Mouse (Mus musculus) heart, embryonic 13.5 days (tissue): ENCODE data around the gene Arcn1. TPM values are rescaled to one million over a fixed set of nuclear protein-coding genes. Genes with fewer than 3 reads are reported as not detected.

Experiments used
- ATAC-seq: fragments of 200-750 bp; cut with Nextera tagmentation; 2 replicates; pipeline ENCODE4 v1.8.0; 2017; ENCODE audit warnings: moderate TSS enrichment; ENCODE audit not compliant: insufficient number of reproducible peaks, low FRiP score, low TSS enrichment; ENCODE audit errors: extremely low read depth
- H3K27ac ChIP-seq: fragments of 300-500 bp; sonication (generic); replicated peaks from 2 replicates; pipeline ENCODE4 v1.5.1; 2015; ENCODE audit warnings: moderate library complexity, mild to moderate bottlenecking, inconsistent platforms
- H3K27me3 ChIP-seq: fragments of 300-500 bp; sonication (generic); replicated peaks from 2 replicates; pipeline ENCODE4 v1.6.1; 2015; ENCODE audit warnings: mild to moderate bottlenecking, inconsistent platforms
- H3K36me3 ChIP-seq: fragments of 300-500 bp; sonication (generic); 2 replicates; pipeline ENCODE4 v1.6.1; 2015; ENCODE audit warnings: mild to moderate bottlenecking, inconsistent platforms
- H3K4me1 ChIP-seq: fragments of 300-500 bp; sonication (generic); 2 replicates; pipeline ENCODE4 v1.6.1; 2015; ENCODE audit warnings: inconsistent platforms
- H3K4me2 ChIP-seq: fragments of 300-500 bp; sonication (generic); 2 replicates; pipeline ENCODE4 v1.6.1; 2015; ENCODE audit warnings: inconsistent platforms, mild to moderate bottlenecking, moderate library complexity
- H3K4me3 ChIP-seq: fragments of 300-500 bp; sonication (generic); 2 replicates; pipeline ENCODE4 v1.5.1; 2015; ENCODE audit warnings: moderate library complexity, mild to moderate bottlenecking, inconsistent platforms
- H3K9ac ChIP-seq: fragments of 300-500 bp; sonication (generic); 2 replicates; pipeline ENCODE4 v1.6.1; 2015; ENCODE audit warnings: inconsistent platforms, mild to moderate bottlenecking, moderate library complexity
- H3K9me3 ChIP-seq: fragments of 300-500 bp; sonication (generic); 2 replicates; pipeline ENCODE4 v1.6.1; 2016; ENCODE audit warnings: inconsistent platforms
- WGBS: fragments of 180-500 bp; shearing (Covaris S2); methylation state at CpG from one replicate; pipeline ENCODE4 v1.1.7; 2015; ENCODE audit warnings: mixed read lengths; 5-methylcytosine and 5-hydroxymethylcytosine counted together
- polyA plus RNA-seq: library from polyadenylated mRNA; unstranded; fragments of >200 nt; fragmentation: Nextera tagmentation; extraction: Ambion mirVana; gene quantifications from 2 replicates; pipeline ENCODE4 v1.2.1, GENCODE M21; 2015

The Arcn1 gene
- polyA plus RNA-seq, 1 experiment from 2014 or later, result 114 TPM

DNA sequence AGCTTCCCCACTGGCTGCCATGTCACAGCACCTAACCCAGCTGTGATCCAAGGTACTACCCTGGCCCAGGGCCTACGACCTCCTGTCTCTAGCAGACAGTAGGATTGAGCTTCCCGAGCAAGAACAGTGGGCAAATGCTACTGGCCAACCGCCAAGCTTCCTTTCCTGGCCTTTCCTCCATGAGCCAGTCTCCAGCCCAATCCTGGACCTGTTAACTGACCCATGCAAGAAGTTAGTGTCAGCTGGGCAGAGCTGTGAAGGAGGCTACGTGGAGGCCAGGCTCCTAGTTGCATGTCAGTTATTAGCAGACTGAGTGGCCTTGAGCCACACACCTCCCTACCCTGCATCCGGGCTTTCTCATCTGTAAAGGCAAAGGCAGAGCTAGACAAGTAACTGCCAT, 67.9 kb downstream of the Arcn1 start:
- Histone ChIP-seq H3K4me1 (no peaks in the 10 kb centered on the region), H3K36me3 (peaks cover 99% of the 10 kb centered on the region), H3K27me3 (no peaks in the 10 kb centered on the region), H3K4me2 (no peak overlapping the region), H3K27ac (no peak overlapping the region), H3K4me3 (no peak overlapping the region), H3K9me3 (no peaks in the 10 kb centered on the region), H3K9ac (no peak overlapping the region)
- WGBS, result 73% methylated on average over 5 of the region's 5 CpGs
- no peak for ATAC-seq

DNA sequence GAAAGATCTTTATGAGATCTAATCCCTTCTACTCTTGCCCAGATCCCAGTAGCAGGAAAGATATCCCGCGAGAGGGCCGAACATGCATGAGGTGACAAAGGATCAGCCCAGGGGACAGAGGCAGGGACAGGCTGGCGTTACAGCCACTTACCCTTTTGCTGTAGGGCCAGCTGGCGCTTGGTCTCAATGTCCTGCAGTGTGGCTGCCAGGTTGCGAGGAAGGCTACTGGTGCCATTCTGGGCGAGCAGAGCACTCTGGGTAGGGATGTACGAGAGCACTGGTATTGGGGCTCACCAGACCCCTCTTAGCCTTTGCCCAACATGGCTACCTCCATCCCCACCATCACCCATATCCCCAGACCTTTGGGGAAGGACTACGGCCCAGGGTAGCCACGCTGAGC, 68.4 kb downstream of the Arcn1 start:
- WGBS, result 80% methylated on average over 10 of the region's 10 CpGs

DNA sequence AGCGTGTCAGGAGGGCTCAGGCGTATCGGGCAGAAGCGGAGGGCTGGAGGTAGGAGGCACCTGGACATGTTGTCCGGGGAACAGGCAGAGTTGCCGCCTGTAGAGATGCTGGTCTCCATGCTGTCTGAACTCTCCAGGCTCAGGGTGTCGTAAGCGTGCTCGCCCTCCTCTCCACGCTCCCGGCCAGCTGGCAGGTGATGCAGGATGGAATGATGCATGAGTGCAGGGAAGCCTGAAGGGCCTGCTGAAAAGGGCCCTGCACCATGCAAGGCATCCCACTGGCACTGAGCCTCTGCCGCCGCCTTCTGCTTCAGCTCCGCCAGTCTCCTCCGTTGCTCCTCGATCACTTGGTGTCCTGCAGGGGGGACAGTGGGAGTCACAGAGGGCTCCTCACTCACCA, 69.8 kb downstream of the Arcn1 start:
- Histone ChIP-seq H3K9ac (no peak overlapping the region), H3K4me3 (no peak overlapping the region), H3K4me1 (no peaks in the 10 kb centered on the region), H3K27me3 (no peaks in the 10 kb centered on the region), H3K9me3 (no peaks in the 10 kb centered on the region), H3K36me3 (peaks cover 100% of the 10 kb centered on the region), H3K27ac (no peak overlapping the region), H3K4me2 (no peak overlapping the region)
- 89% methylated on average over 16 of the region's 16 CpGs for WGBS
- ATAC-seq, result no peak

More for the DNA sequence above, 68.4 kb downstream of the Arcn1 start:
- no peak for ATAC-seq
- peaks cover 99% of the 10 kb centered on the region for H3K36me3 ChIP-seq
- no peak overlapping the region for H3K27ac ChIP-seq
- H3K4me2 ChIP-seq, result no peak overlapping the region
- H3K9me3 ChIP-seq, result no peaks in the 10 kb centered on the region
- H3K4me3 ChIP-seq, result no peak overlapping the region
- no peaks in the 10 kb centered on the region for H3K4me1 ChIP-seq
- H3K27me3 ChIP-seq, result no peaks in the 10 kb centered on the region
- no peak overlapping the region for H3K9ac ChIP-seq

DNA sequence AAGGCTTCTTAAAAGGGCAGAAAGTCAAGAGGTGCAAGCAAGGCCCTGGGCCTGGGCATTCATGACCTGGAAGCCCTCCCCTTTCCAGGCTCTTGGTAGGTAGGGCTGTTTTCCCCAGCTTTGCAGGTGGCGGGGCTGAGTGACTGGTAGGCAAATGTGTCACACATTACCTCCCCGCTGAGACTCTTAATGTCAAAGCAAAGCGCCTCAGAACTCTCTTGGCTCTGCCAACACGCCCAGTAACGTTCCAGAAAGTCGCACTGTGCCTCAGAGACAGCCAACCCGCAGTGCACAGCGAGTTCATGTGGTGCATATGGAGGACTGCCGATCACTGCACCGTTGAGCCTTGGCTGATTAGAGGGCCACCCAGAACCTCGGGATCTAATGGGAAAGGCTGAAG, 74.6 kb downstream of the Arcn1 start:
- H3K27me3 ChIP-seq, result no peaks in the 10 kb centered on the region
- 75% methylated on average over 11 of the region's 11 CpGs for WGBS
- no peak for ATAC-seq
- H3K9me3 ChIP-seq, result no peaks in the 10 kb centered on the region
- no peak overlapping the region for H3K9ac ChIP-seq
- H3K4me2 ChIP-seq, result no peak overlapping the region
- H3K27ac ChIP-seq, result no peak overlapping the region
- H3K4me3 ChIP-seq, result no peak overlapping the region
- peaks cover 87% of the 10 kb centered on the region for H3K36me3 ChIP-seq
- peaks cover 22% of the 10 kb centered on the region for H3K4me1 ChIP-seq

DNA sequence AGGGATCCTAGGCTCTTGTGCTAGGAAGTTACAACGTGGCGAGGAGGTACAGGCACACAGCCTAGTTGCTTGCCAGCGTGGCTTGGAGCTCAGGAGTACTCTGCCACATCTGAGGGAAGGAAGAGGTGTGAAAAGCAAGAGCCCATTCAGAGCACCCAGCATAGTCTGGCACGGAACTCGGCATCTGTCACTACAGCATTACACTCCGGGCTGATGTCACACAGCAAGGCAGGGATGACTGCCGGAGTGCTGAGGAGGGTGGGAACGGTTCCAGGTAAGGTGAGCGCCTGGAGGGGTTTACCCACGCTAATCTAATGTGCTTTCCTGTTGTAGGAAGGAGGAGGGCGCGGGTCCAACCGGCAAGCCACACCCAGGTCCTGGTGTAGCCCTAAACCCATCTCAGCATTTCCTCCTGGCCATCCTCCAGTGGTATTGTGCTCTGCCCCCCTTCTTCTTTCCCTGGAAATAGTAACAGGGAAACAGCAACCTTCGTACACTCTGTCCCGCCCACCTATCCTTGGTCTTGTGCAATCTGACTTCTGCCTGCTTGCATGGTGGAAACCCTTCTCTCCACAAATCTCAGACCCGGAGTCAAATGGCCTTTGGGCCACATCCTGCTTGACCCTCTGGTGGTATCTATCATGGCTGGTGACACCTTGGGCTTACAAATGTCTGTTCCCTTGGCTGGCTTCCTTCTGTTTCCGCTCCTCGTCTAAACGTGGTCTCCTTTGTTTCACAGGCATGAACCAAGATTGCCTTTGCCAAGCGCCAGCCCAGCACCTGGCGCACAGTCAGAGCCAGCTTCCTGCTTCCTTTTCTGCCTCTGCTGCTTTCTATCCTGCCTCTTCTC, 75.7 kb downstream of the Arcn1 start:
- no peaks in the 10 kb centered on the region for H3K27me3 ChIP-seq
- H3K4me2 ChIP-seq, result no peak overlapping the region
- H3K9me3 ChIP-seq, result no peaks in the 10 kb centered on the region
- H3K4me3 ChIP-seq, result no peak overlapping the region
- peaks cover 22% of the 10 kb centered on the region for H3K4me1 ChIP-seq
- H3K36me3 ChIP-seq, result peaks cover 87% of the 10 kb centered on the region
- peak; percentile 56 for ATAC-seq
- peak overlapping the region; percentile 65 for H3K27ac ChIP-seq
- peak overlapping the region; percentile 21; the same call in 1 of the 2 replicates for H3K9ac ChIP-seq
- whole genome bisulfite sequencing, result 56% methylated on average over 21 of the region's 21 CpGs

Other genes starting within 250 kb of the Arcn1 start
- gene Cxcr5, start 206.0 kb downstream of the Arcn1 start, polyA plus RNA-seq, result not detected in 2 replicates
- 9.8 and 11.0 TPM in 2 replicates for gene Ddx6, start 163.0 kb downstream of the Arcn1 start, polyA plus RNA-seq
- not detected in 2 replicates for gene Treh, start 94.6 kb downstream of the Arcn1 start, polyA plus RNA-seq
- gene Phldb1, start 32.6 kb downstream of the Arcn1 start, polyA plus RNA-seq, result 20.2 and 24.4 TPM in 2 replicates
- 65.7 and 68.6 TPM in 2 replicates for gene Ift46, start 63 bp upstream of the Arcn1 start, polyA plus RNA-seq
- gene Tmem25, start 31.5 kb upstream of the Arcn1 start, polyA plus RNA-seq, result 1.5 and 1.9 TPM in 2 replicates
- 0.29 and 2.2 TPM in 2 replicates for gene Ttc36, start 35.2 kb upstream of the Arcn1 start, polyA plus RNA-seq
- 6.1 and 6.5 TPM in 2 replicates for gene Kmt2a, start 113.5 kb upstream of the Arcn1 start, polyA plus RNA-seq
- gene Atp5l, start 152.9 kb upstream of the Arcn1 start, polyA plus RNA-seq, result 1,009 and 1,200 TPM in 2 replicates
- gene Ube4a, start 197.8 kb upstream of the Arcn1 start, polyA plus RNA-seq, result 15.9 and 17.4 TPM in 2 replicates
- 1.9 TPM in 1 of 2 replicates, not detected in the other for gene Cd3g, start 212.6 kb upstream of the Arcn1 start, polyA plus RNA-seq
- gene Cd3d, start 213.9 kb upstream of the Arcn1 start, polyA plus RNA-seq, result 0.45 TPM in 1 of 2 replicates, not detected in the other
- 0.55 TPM in 1 of 2 replicates, not detected in the other for gene Cd3e, start 241.8 kb upstream of the Arcn1 start, polyA plus RNA-seq